Mouse (Mus musculus): ENCODE results near the gene Adk.

DNA sequence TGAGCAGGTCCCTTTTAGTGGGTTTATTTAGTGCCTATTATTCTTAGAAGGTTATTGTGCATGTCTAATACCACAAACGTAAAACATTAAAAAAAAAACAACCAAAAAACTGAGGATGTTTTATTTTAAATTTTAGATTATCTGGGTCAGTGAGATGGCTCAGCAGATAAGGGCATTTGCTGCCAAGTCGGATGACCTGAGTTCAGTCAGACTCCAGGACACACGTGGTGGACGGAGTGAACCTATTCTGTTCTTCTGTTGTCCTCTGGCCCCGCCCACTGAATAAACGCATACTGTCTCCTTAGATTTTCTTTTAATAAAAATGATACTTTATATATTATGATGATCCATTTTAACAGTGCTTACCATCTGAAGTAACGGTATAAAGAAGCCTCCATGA is 1.2 kb downstream of the Adk start:
- no peak for TF ChIP-seq CTCF (IDR thresholded peaks at IDR 0.05; ENCODE audit: control insufficient read depth, insufficient read depth, low read length)
- no peak for TF ChIP-seq POLR2A (IDR thresholded peaks at IDR 0.05; ENCODE audit: borderline replicate concordance, control insufficient read depth, low read depth, low read length)
